Mouse (Mus musculus) cerebellum, postnatal 14 days (tissue): ENCODE measurements around the gene Vmn1r228.

Experiments
- DNase-seq, 2 experiments: peaks; one replicate each; pipeline ENCODE4 v3.0.0; 2021; ENCODE audit warnings: mixed read lengths in 2 of 2

Gene Vmn1r228

DNA sequence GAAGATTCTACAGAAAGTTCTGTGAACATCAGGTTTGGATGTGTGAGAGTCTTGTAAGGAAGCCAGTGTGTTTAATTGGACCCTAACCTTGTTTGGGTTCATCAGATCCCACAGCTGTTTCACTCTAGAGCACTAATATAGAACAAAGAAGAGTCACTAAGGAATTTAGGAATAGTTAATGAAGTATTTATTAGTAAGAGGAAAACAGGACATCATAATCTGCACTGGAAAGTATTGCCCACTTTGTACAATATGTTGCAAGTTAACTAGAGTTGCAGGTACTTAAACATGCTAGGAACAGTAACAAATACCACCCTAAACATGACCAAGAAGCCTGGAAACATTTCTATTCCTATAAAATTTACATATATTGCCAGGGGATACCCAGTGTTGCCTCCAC, at the start of gene Vmn1r228:
Gene Vmn1r228, minus strand, starts transcription at position 101 of the 400 bp plus-strand sequence.
- no peak for DNase-seq

DNA sequence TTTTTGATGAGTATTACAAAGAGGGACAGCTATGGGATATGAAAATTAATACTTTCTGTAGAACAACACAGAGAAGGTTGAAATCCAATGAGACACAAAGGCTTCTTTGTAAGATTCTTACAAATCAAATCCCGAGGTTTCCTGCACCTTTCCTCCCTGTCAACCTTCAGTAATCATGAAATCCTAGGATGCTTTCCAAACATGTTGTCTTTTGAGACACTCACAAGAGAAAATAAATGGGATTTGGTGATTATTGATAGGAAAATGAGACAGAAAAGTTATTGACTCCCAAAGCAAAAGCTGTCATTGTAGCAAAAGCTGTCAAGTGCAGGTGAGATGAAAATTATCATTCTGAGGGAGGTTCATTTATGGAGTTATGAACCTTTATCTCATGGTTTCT, 25.3 kb upstream of the Vmn1r228 start, which contains the start of gene Vmn1r229:
Gene Vmn1r229, plus strand, starts transcription at position 301 of the 400 bp plus-strand sequence.
- DNase-seq: no peak

DNA sequence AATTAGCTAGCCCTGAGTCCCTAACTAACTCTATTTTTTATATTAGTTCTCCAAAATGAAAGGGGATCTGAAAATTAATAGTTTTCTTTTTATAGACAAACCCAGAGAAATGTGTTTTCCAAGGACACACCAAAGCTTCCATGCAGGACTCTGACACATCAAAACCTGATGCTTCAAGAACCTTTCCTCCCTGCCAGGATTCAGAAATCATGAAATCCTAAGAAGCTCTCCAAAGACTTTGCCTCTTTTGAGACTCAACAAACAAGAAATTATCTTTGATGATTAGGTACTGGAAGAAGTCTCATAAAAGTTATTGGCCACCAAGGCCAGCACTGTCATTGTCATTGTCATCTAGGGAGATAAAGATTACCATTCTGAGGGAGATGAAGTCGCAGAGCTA, 56.4 kb downstream of the Vmn1r228 start, which contains the start of gene Vmn1r227:
Gene Vmn1r227, plus strand, starts transcription at position 301 of the 400 bp plus-strand sequence.
- DNase-seq: no peak
